Mouse (Mus musculus): ENCODE measurements around the gene Spaca4. TPM values are rescaled to one million over a fixed set of nuclear protein-coding genes. Genes with fewer than 3 reads are reported as not detected.

The Spaca4 gene
- total and polyA plus RNA-seq, 3 experiments, result not detected

DNA sequence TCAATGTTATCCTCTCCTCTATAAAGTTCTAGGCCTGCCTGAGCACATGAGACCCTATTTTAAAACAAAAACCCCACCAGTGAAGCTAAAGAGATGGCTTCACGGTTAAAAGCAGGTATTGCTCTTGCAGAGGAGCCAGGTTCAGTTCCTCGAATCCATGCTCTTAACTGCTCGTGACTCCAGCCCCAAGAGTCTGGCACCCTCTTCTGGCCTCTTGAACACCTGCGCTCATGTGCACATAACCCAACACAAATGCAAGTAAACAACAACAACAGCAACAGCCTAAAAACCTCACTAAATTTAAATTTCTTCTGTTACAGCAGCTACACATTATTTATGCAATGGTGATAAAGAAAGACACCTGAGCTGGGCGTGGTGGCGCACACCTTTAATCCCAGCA lies 41.9 kb upstream of the Spaca4 start:
- no peak overlapping the region for H3K9ac ChIP-seq (ENCODE audit: insufficient read depth, low read depth)
- TF ChIP-seq MAX (IDR thresholded peaks at IDR 0.05; ENCODE audit: low read length), result no peak
- TF ChIP-seq JUN (IDR thresholded peaks at IDR 0.05; ENCODE audit: insufficient read depth, low read depth, low read length), result no peak
- peak in 1 of 2 experiments; percentile 28; a peak in 2 of 4 replicates for TF ChIP-seq CTCF (conservative IDR thresholded peaks at IDR 0.05 in 1 of 2, IDR thresholded peaks at IDR 0.05 in 1 of 2; ENCODE audit: low read depth in 2 of 2, low read length in 2 of 2)
- peak; percentile 1 for TF ChIP-seq RAD21 (IDR thresholded peaks at IDR 0.05; ENCODE audit: low read depth, low read length)
- DNase-seq (ENCODE audit: extremely low read depth), result no peak
- H3K27ac ChIP-seq (ENCODE audit: insufficient read depth, low read depth), result no peak overlapping the region
- dilution Hi-C loops (cut with MboI; ENCODE audit: extremely low pct_ligation_motif_present, extremely low pct_unique_long_range_greater_than_20kb, low sequenced_read_pairs) (no loop called here), in situ Hi-C loops (cut with MboI; ENCODE audit: low pct_ligation_motif_present, low pct_unique_long_range_greater_than_20kb, low sequenced_read_pairs) (no loop called here)
- no peak overlapping the region for H3K4me3 ChIP-seq (replicated peaks in 1 of 3; ENCODE audit: low read depth in 2 of 3, low read length in 2 of 3, poor library complexity in 1 of 3)
- no peaks in the 10 kb centered on the region for H3K9me3 ChIP-seq (replicated peaks; ENCODE audit: low read length)
- H3K79me2 ChIP-seq (replicated peaks; ENCODE audit: control insufficient read depth, extremely low read depth, insufficient read depth, poor library complexity, severe bottlenecking), result no peaks in the 10 kb centered on the region
- H3K27me3 ChIP-seq (replicated peaks), result peaks cover 4% of the 10 kb centered on the region
- no peaks in the 10 kb centered on the region for H3K36me3 ChIP-seq (replicated peaks in 1 of 2; ENCODE audit: control insufficient read depth in 1 of 2, insufficient read depth in 1 of 2, low read length in 1 of 2)
- H3K4me2 ChIP-seq (ENCODE audit: insufficient read depth, low read depth, poor library complexity, severe bottlenecking), result no peak overlapping the region
- peaks cover 12 to 18% of the 10 kb centered on the region in 2 experiments for H3K4me1 ChIP-seq (ENCODE audit: control insufficient read depth in 1 of 2, insufficient read depth in 2 of 2)

DNA sequence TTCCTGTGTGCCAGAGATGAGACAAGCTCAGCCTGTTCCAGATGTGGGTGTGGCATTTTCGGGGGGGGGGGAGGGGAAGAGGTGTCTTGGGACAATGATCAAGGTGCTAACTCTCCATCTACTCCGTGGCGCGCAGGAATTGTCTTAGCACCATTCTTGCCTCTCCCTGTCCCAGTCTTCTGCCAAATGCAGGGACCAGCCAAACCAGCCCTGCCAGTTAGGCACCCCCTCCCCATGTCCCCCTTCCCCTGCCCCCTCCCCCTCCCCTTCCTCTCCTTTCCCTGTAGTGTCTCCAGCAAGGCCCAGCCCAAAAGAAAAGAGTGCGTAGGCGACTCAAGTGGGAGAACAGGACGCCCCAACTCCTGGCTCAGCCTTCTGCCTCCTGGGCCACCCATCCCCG lies 41.2 kb upstream of the Spaca4 start:
- H3K9me3 ChIP-seq (replicated peaks; ENCODE audit: low read length), result no peaks in the 10 kb centered on the region
- DNase-seq (ENCODE audit: extremely low read depth), result no peak
- TF ChIP-seq ZKSCAN1 (IDR thresholded peaks at IDR 0.05; ENCODE audit: borderline replicate concordance, low read depth, low read length), result no peak
- no peak for TF ChIP-seq CHD2 (IDR thresholded peaks at IDR 0.05; ENCODE audit: low read length)
- TF ChIP-seq EP300 (IDR thresholded peaks at IDR 0.05; ENCODE audit: low read length), result no peak
- no peak for TF ChIP-seq ZNF384 (IDR thresholded peaks at IDR 0.05; ENCODE audit: low read depth, low read length)
- TF ChIP-seq UBTF (IDR thresholded peaks at IDR 0.05; ENCODE audit: low read depth, low read length), result no peak
- no peak for TF ChIP-seq USF1 (IDR thresholded peaks at IDR 0.05; ENCODE audit: low read depth, low read length)
- TF ChIP-seq KAT2A (IDR thresholded peaks at IDR 0.05; ENCODE audit: insufficient replicate concordance, low read length), result no peak
- no peak for TF ChIP-seq TBP (conservative IDR thresholded peaks at IDR 0.05; ENCODE audit: low read depth, low read length)
- TF ChIP-seq RCOR1 (conservative IDR thresholded peaks at IDR 0.05; ENCODE audit: low read depth, low read length), result no peak
- TF ChIP-seq PAX5 (IDR thresholded peaks at IDR 0.05; ENCODE audit: low read length), result no peak
- TF ChIP-seq POLR2A (IDR thresholded peaks at IDR 0.05; ENCODE audit: low read depth, low read length), result no peak
- no peak for TF ChIP-seq SIN3A (IDR thresholded peaks at IDR 0.05; ENCODE audit: low read length)
- no peak overlapping the region for H3K27ac ChIP-seq (ENCODE audit: insufficient read depth, low read depth)
- in situ Hi-C loops (cut with MboI; ENCODE audit: low pct_ligation_motif_present, low pct_unique_long_range_greater_than_20kb, low sequenced_read_pairs), result no loop called here
- no peak overlapping the region for H3K4me2 ChIP-seq (ENCODE audit: insufficient read depth, low read depth, poor library complexity, severe bottlenecking)
- H3K36me3 ChIP-seq (replicated peaks in 1 of 2; ENCODE audit: control insufficient read depth in 1 of 2, insufficient read depth in 1 of 2, low read length in 1 of 2), result no peaks in the 10 kb centered on the region
- no peaks in the 10 kb centered on the region for H3K79me2 ChIP-seq (replicated peaks; ENCODE audit: control insufficient read depth, extremely low read depth, insufficient read depth, poor library complexity, severe bottlenecking)
- peaks cover 12 to 18% of the 10 kb centered on the region in 2 experiments for H3K4me1 ChIP-seq (ENCODE audit: control insufficient read depth in 1 of 2, insufficient read depth in 2 of 2)
- peaks cover 8% of the 10 kb centered on the region for H3K27me3 ChIP-seq (replicated peaks)
- no peak overlapping the region for H3K4me3 ChIP-seq (replicated peaks in 1 of 3; ENCODE audit: low read depth in 2 of 3, low read length in 2 of 3, poor library complexity in 1 of 3)
- H3K9ac ChIP-seq (ENCODE audit: insufficient read depth, low read depth), result no peak overlapping the region
- dilution Hi-C loops (cut with MboI; ENCODE audit: extremely low pct_ligation_motif_present, extremely low pct_unique_long_range_greater_than_20kb, low sequenced_read_pairs), result no loop called here

- Histone ChIP-seq H3K4me1 (ENCODE audit: control insufficient read depth in 1 of 2, insufficient read depth in 2 of 2) (peaks cover 10 to 16% of the 10 kb centered on the region in 2 experiments), H3K36me3 (replicated peaks in 1 of 2; ENCODE audit: control insufficient read depth in 1 of 2, insufficient read depth in 1 of 2, low read length in 1 of 2) (no peaks in the 10 kb centered on the region), H3K4me2 (ENCODE audit: insufficient read depth, low read depth, poor library complexity, severe bottlenecking) (no peak overlapping the region), H3K27ac (ENCODE audit: insufficient read depth, low read depth) (no peak overlapping the region), H3K79me2 (replicated peaks; ENCODE audit: control insufficient read depth, extremely low read depth, insufficient read depth, poor library complexity, severe bottlenecking) (no peaks in the 10 kb centered on the region), H3K9me3 (replicated peaks; ENCODE audit: low read length) (no peaks in the 10 kb centered on the region), H3K4me3 (replicated peaks in 1 of 3; ENCODE audit: low read depth in 2 of 3, low read length in 2 of 3, poor library complexity in 1 of 3) (no peak overlapping the region), H3K27me3 (replicated peaks) (peaks cover 9% of the 10 kb centered on the region), H3K9ac (ENCODE audit: insufficient read depth, low read depth) (no peak overlapping the region)
- TF ChIP-seq CHD2 (IDR thresholded peaks at IDR 0.05; ENCODE audit: low read length) (no peak), UBTF (IDR thresholded peaks at IDR 0.05; ENCODE audit: low read depth, low read length) (no peak)
- no peak for DNase-seq (ENCODE audit: extremely low read depth)
- in situ Hi-C loops (cut with MboI; ENCODE audit: low pct_ligation_motif_present, low pct_unique_long_range_greater_than_20kb, low sequenced_read_pairs) (no loop called here), dilution Hi-C loops (cut with MboI; ENCODE audit: extremely low pct_ligation_motif_present, extremely low pct_unique_long_range_greater_than_20kb, low sequenced_read_pairs) (no loop called here)
These were observed 40.4 kb upstream of the Spaca4 start for GRCm38 (mm10) chr7:45765995-45766394.

All from CH12.LX (cell line).